Mouse (Mus musculus) limb, embryonic 15.5 days (tissue): ENCODE results near the gene Ankrd12. TPM values are rescaled to one million over a fixed set of nuclear protein-coding genes. Genes with fewer than 3 reads are reported as not detected.
"Not testable (repeated sequence)": the region's sequence is repeated elsewhere in the genome, so short reads cannot be mapped to it uniquely, and the experiment has no call there.

Experiments
- ATAC-seq: fragments of 200-750 bp; cut with Nextera tagmentation; 2 replicates; pipeline ENCODE4 v1.8.0; 2017; ENCODE audit warnings: low read depth, moderate TSS enrichment; ENCODE audit not compliant: insufficient number of reproducible peaks, low FRiP score, low TSS enrichment
- H3K27ac ChIP-seq: fragments of 300-500 bp; sonication (generic); 2 replicates; pipeline ENCODE4 v1.5.1; 2015; ENCODE audit warnings: moderate library complexity, mild to moderate bottlenecking, inconsistent platforms
- H3K27me3 ChIP-seq: fragments of 300-500 bp; sonication (generic); 2 replicates; pipeline ENCODE4 v1.6.1; 2015; ENCODE audit warnings: inconsistent platforms
- H3K36me3 ChIP-seq: fragments of 300-500 bp; sonication (generic); 2 replicates; pipeline ENCODE4 v1.6.1; 2015; ENCODE audit warnings: inconsistent platforms
- H3K4me1 ChIP-seq: fragments of 300-500 bp; sonication (generic); 2 replicates; pipeline ENCODE4 v1.6.1; 2015; ENCODE audit warnings: inconsistent platforms
- H3K4me2 ChIP-seq: fragments of 300-500 bp; sonication (generic); 2 replicates; pipeline ENCODE4 v1.6.1; 2015; ENCODE audit warnings: mild to moderate bottlenecking, inconsistent platforms
- H3K4me3 ChIP-seq: fragments of 300-500 bp; sonication (generic); 2 replicates; pipeline ENCODE4 v1.5.1; 2015; ENCODE audit warnings: mild to moderate bottlenecking, inconsistent platforms
- H3K9ac ChIP-seq: fragments of 300-500 bp; sonication (generic); 2 replicates; pipeline ENCODE4 v1.6.1; 2015; ENCODE audit warnings: inconsistent platforms
- H3K9me3 ChIP-seq: fragments of 300-500 bp; sonication (generic); 2 replicates; pipeline ENCODE4 v1.6.1; 2016; ENCODE audit warnings: inconsistent platforms
- WGBS: fragments of 180-500 bp; shearing (Covaris S2); methylation state at CpG from one replicate; pipeline ENCODE4 v1.1.7; 2015; 5-methylcytosine and 5-hydroxymethylcytosine counted together
- polyA plus RNA-seq: library from polyadenylated mRNA; unstranded; fragments of >200 nt; fragmentation: Nextera tagmentation; extraction: Ambion mirVana; gene quantifications from 2 replicates; pipeline ENCODE4 v1.2.1, GENCODE M21; 2015

The Ankrd12 gene
- polyA plus RNA-seq, 1 experiment from 2014 or later = 27.2 TPM

DNA sequence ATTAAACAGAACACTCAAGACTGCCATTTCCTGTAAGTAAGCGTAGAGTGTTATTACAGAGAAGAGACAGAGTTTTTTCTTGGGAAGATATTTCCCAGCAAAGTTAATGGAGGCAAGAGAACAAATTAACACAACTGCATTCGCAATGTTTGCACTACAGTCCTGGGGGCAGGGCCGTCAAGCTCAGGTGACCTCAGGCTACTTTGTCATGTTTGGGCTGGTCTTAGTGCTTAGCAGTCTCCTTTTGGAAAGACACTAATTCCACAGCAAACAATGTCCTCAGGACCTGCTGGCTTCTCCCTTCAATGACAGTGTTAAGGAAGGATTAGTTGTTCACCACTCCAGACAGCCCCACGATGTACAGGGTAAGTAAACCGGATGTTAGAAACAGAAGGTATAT, 35.9 kb downstream of the Ankrd12 start:
- no peaks in the 10 kb centered on the region for H3K4me1 ChIP-seq
- no peak overlapping the region for H3K4me2 ChIP-seq
- no peaks in the 10 kb centered on the region for H3K9me3 ChIP-seq
- H3K4me3 ChIP-seq = no peak overlapping the region
- no peak for ATAC-seq
- H3K27me3 ChIP-seq = no peaks in the 10 kb centered on the region
- no peak overlapping the region for H3K27ac ChIP-seq
- H3K9ac ChIP-seq = no peak overlapping the region
- peaks cover 9% of the 10 kb centered on the region for H3K36me3 ChIP-seq
- WGBS = 75% methylated on average over 5 of the region's 5 CpGs

GRCm38 (mm10) chr17:66033239-66033638, 43.6 kb downstream of the Ankrd12 start:
- no peaks in the 10 kb centered on the region for H3K9me3 ChIP-seq
- no peak overlapping the region for H3K4me3 ChIP-seq
- WGBS = 89% methylated on average over 5 of the region's 5 CpGs
- ATAC-seq = no peak
- H3K4me1 ChIP-seq = no peaks in the 10 kb centered on the region
- H3K36me3 ChIP-seq = peaks cover 5% of the 10 kb centered on the region
- no peaks in the 10 kb centered on the region for H3K27me3 ChIP-seq
- H3K27ac ChIP-seq = no peak overlapping the region
- no peak overlapping the region for H3K4me2 ChIP-seq
- no peak overlapping the region for H3K9ac ChIP-seq

GRCm38 (mm10) chr17:66031991-66032390, 44.9 kb downstream of the Ankrd12 start:
- Histone ChIP-seq H3K36me3 (peaks cover 10% of the 10 kb centered on the region), H3K4me1 (no peaks in the 10 kb centered on the region), H3K4me2 (no peak overlapping the region), H3K27ac (no peak overlapping the region), H3K27me3 (no peaks in the 10 kb centered on the region), H3K4me3 (no peak overlapping the region), H3K9me3 (no peaks in the 10 kb centered on the region), H3K9ac (no peak overlapping the region)
- WGBS = 87% methylated on average over 5 of the region's 5 CpGs
- no peak for ATAC-seq

- H3K4me3 ChIP-seq = no peak overlapping the region
- no peak overlapping the region for H3K4me2 ChIP-seq
- H3K4me1 ChIP-seq = no peaks in the 10 kb centered on the region
- H3K27me3 ChIP-seq = no peaks in the 10 kb centered on the region
- H3K36me3 ChIP-seq = peaks cover 28% of the 10 kb centered on the region
- H3K9me3 ChIP-seq = no peaks in the 10 kb centered on the region
- WGBS = 95% methylated on average over 7 of the region's 7 CpGs
- no peak for ATAC-seq
- no peak overlapping the region for H3K9ac ChIP-seq
- no peak overlapping the region for H3K27ac ChIP-seq
These were observed 52.7 kb downstream of the Ankrd12 start for GRCm38 (mm10) chr17:66024211-66024610.

DNA sequence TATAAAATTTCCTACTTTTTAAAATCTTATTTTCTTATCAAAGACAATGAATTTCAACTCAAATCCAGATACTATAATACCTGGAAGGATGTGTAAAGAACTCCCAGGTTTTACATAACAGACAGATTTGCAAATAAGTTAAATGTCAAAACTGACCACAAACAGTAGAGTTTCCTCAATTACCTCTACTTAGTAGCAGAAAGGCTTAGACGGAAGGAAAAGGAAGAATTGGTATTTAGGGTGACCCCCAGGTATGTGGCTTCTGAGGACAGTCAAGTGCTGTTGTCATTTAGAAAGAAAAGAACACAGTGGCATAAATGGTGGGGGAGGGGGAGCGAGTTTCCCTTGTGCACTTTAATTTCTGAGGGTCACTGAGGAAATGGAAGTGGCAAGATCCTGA, 65.1 kb downstream of the Ankrd12 start:
- no peak overlapping the region for H3K9ac ChIP-seq
- peaks cover 16% of the 10 kb centered on the region for H3K36me3 ChIP-seq
- no peaks in the 10 kb centered on the region for H3K9me3 ChIP-seq
- H3K27ac ChIP-seq = no peak overlapping the region
- H3K4me3 ChIP-seq = no peak overlapping the region
- 67% methylated on average over 2 of the region's 2 CpGs for WGBS
- H3K4me2 ChIP-seq = no peak overlapping the region
- ATAC-seq = no peak
- no peaks in the 10 kb centered on the region for H3K4me1 ChIP-seq
- H3K27me3 ChIP-seq = no peaks in the 10 kb centered on the region

- ATAC-seq = no peak
- Histone ChIP-seq H3K27ac (no peak overlapping the region), H3K36me3 (peaks cover 16% of the 10 kb centered on the region), H3K9ac (no peak overlapping the region), H3K4me2 (no peak overlapping the region), H3K9me3 (no peaks in the 10 kb centered on the region), H3K27me3 (no peaks in the 10 kb centered on the region), H3K4me3 (no peak overlapping the region), H3K4me1 (no peaks in the 10 kb centered on the region)
- WGBS = 60% methylated on average over 5 of the region's 5 CpGs
These were observed 69.0 kb downstream of the Ankrd12 start for GRCm38 (mm10) chr17:66007892-66008291.

- Histone ChIP-seq H3K9me3 (no peaks in the 10 kb centered on the region), H3K36me3 (peaks cover 16% of the 10 kb centered on the region), H3K4me2 (no peak overlapping the region), H3K27ac (no peak overlapping the region), H3K9ac (no peak overlapping the region), H3K4me3 (no peak overlapping the region), H3K4me1 (no peaks in the 10 kb centered on the region), H3K27me3 (no peaks in the 10 kb centered on the region)
- WGBS = 83% methylated on average over 2 of the region's 2 CpGs
- ATAC-seq = no peak
These were observed 69.4 kb downstream of the Ankrd12 start for GRCm38 (mm10) chr17:66007473-66007872.

GRCm38 (mm10) chr17:65988151-65988820, 88.6 kb downstream of the Ankrd12 start:
- no peak overlapping the region for H3K4me2 ChIP-seq
- no peaks in the 10 kb centered on the region for H3K27me3 ChIP-seq
- H3K36me3 ChIP-seq = peaks cover 11% of the 10 kb centered on the region
- no peak overlapping the region for H3K4me3 ChIP-seq
- WGBS = 88% methylated on average over 3 of the region's 3 CpGs
- H3K9me3 ChIP-seq = no peaks in the 10 kb centered on the region
- no peaks in the 10 kb centered on the region for H3K4me1 ChIP-seq
- no peak overlapping the region for H3K9ac ChIP-seq
- H3K27ac ChIP-seq = no peak overlapping the region
- no peak for ATAC-seq

DNA sequence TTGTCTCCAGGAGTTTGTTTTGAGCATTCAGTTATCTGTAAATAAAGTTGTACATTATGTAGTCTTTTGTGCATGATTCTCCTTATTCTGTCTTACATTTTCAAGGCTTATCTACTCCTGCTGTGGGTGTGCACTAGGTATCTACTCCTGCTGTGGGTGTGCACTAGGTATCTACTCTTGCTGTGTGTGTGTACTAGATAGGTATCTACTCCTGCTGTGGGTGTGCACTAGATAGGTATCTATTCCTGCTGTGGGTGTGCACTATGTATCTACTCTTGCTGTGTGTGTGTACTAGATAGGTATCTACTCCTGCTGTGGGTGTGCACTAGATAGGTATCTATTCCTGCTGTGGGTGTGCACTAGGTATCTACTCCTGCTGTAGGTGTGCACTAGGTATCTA, 100.2 kb downstream of the Ankrd12 start:
- H3K9ac ChIP-seq, H3K4me1 ChIP-seq, H3K4me2 ChIP-seq, ATAC-seq, H3K9me3 ChIP-seq, H3K4me3 ChIP-seq, H3K27ac ChIP-seq, H3K27me3 ChIP-seq: not testable (repeated sequence)
- peaks cover 15% of the 10 kb centered on the region; the same call in 1 of the 2 replicates for H3K36me3 ChIP-seq

DNA sequence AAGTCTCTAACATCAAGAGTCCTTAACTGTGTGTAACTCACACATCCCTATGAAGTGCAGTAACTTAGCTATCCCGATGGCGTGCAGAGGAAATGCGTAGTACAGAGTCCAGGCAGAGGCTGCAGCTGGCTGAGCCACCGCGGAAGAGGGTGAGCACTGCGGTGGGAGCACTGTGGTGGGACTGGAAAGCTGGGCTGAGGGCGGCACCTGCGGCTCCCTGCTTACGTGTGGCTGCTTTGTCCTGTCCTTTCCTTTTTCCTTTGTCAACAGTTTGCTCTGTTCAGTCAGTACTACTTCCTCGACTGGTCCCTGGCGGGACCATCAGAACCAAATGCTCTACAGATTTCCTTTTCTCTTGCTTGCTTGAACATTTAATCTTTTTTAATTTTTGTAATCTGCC, 109.1 kb downstream of the Ankrd12 start:
- no peak overlapping the region for H3K4me3 ChIP-seq
- H3K27me3 ChIP-seq = no peaks in the 10 kb centered on the region
- no peak overlapping the region for H3K27ac ChIP-seq
- ATAC-seq = no peak
- no peaks in the 10 kb centered on the region for H3K4me1 ChIP-seq
- 0 out of 2 replicates have a peak, but pooled peaks cover 2% of the 10 kb centered on the region for H3K36me3 ChIP-seq
- H3K4me2 ChIP-seq = no peak overlapping the region
- no peak overlapping the region for H3K9ac ChIP-seq
- 74% methylated on average over 11 of the region's 11 CpGs for WGBS
- no peaks in the 10 kb centered on the region for H3K9me3 ChIP-seq

GRCm38 (mm10) chr17:65962263-65962662, 114.6 kb downstream of the Ankrd12 start:
- ATAC-seq = no peak
- no peaks in the 10 kb centered on the region for H3K36me3 ChIP-seq
- 95% methylated on average over 2 of the region's 2 CpGs for WGBS
- 0 out of 2 replicates have a peak, but pooled peaks cover 2% of the 10 kb centered on the region for H3K4me1 ChIP-seq
- H3K9me3 ChIP-seq = no peaks in the 10 kb centered on the region
- H3K9ac ChIP-seq = no peak overlapping the region
- no peaks in the 10 kb centered on the region for H3K27me3 ChIP-seq
- no peak overlapping the region for H3K4me3 ChIP-seq
- no peak overlapping the region for H3K27ac ChIP-seq
- no peak overlapping the region for H3K4me2 ChIP-seq

DNA sequence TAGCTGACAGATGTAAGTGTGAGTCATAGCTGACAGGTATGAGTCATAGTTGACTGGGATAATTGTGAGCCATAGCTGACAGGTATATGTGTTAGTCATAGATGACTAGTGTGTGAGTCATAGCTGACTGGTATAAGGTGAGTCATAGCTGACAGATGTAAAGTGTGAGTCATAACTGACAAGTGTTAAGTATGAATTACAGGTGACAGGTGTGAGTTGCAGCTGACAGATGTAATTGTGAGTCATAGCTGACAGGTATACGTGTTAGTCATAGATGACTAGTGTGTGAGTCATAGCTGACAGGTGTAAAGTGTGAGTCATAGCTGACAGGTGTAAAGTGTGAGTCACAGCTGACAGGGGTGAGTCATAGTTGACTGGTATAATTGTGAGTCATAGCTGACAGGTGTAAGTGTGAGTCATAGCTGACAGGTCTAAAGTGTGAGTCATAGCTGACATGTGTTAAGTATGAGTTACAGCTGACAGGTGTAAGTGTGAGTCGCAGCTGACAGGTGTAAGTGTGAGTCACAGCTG, 115.2 kb downstream of the Ankrd12 start:
- 0 out of 2 replicates have a peak, but pooled peaks cover 2% of the 10 kb centered on the region for H3K4me1 ChIP-seq
- no peak overlapping the region for H3K27ac ChIP-seq
- WGBS = 85% methylated on average over 2 of the region's 2 CpGs
- H3K9ac ChIP-seq = no peak overlapping the region
- no peak overlapping the region for H3K4me3 ChIP-seq
- ATAC-seq = no peak
- no peaks in the 10 kb centered on the region for H3K27me3 ChIP-seq
- no peaks in the 10 kb centered on the region for H3K36me3 ChIP-seq
- H3K4me2 ChIP-seq = no peak overlapping the region
- no peaks in the 10 kb centered on the region for H3K9me3 ChIP-seq
